Mouse (Mus musculus) embryonic facial prominence, embryonic 13.5 days (tissue): ENCODE measurements around the gene Ttc8. TPM values are rescaled to one million over a fixed set of nuclear protein-coding genes. Genes with fewer than 3 reads are reported as not detected.

Experiments
- ATAC-seq: fragments of 200-750 bp; cut with Nextera tagmentation; 2 replicates; pipeline ENCODE4 v1.8.0; 2017; ENCODE audit warnings: low read depth; ENCODE audit not compliant: insufficient number of reproducible peaks, insufficient read depth, low FRiP score, low TSS enrichment
- H3K27ac ChIP-seq: fragments of 300-500 bp; sonication (generic); 2 replicates; pipeline ENCODE4 v1.5.1; 2015; ENCODE audit warnings: moderate library complexity, mild to moderate bottlenecking, inconsistent platforms
- H3K27me3 ChIP-seq: fragments of 300-500 bp; sonication (generic); 2 replicates; pipeline ENCODE4 v1.6.1; 2015; ENCODE audit warnings: mild to moderate bottlenecking, inconsistent platforms
- H3K36me3 ChIP-seq: fragments of 300-500 bp; sonication (generic); 2 replicates; pipeline ENCODE4 v1.6.1; 2015; ENCODE audit warnings: mild to moderate bottlenecking, inconsistent platforms
- H3K4me1 ChIP-seq: fragments of 300-500 bp; sonication (generic); 2 replicates; pipeline ENCODE4 v1.6.1; 2015; ENCODE audit warnings: inconsistent platforms
- H3K4me2 ChIP-seq: fragments of 300-500 bp; sonication (generic); 2 replicates; pipeline ENCODE4 v1.6.1; 2015; ENCODE audit warnings: moderate library complexity, mild to moderate bottlenecking, inconsistent platforms
- H3K4me3 ChIP-seq: fragments of 300-500 bp; sonication (generic); 2 replicates; pipeline ENCODE4 v1.5.1; 2015; ENCODE audit warnings: mild to moderate bottlenecking, inconsistent platforms
- H3K9ac ChIP-seq: fragments of 300-500 bp; sonication (generic); 2 replicates; pipeline ENCODE4 v1.6.1; 2015; ENCODE audit warnings: mild to moderate bottlenecking, inconsistent platforms
- H3K9me3 ChIP-seq: fragments of 300-500 bp; sonication (generic); 2 replicates; pipeline ENCODE4 v1.6.1; 2016; ENCODE audit warnings: inconsistent platforms
- WGBS: fragments of 180-500 bp; shearing (Covaris S2); methylation state at CpG from one replicate; pipeline ENCODE4 v1.1.7; 2015; ENCODE audit warnings: mixed read lengths; 5-methylcytosine and 5-hydroxymethylcytosine counted together
- polyA plus RNA-seq: library from polyadenylated mRNA; unstranded; fragments of >200 nt; fragmentation: Nextera tagmentation; extraction: Ambion mirVana; gene quantifications from 2 replicates; pipeline ENCODE4 v1.2.1, GENCODE M21; 2015

Ttc8 gene
- polyA plus RNA-seq, 1 experiment from 2014 or later, result 37.6 TPM

- Histone ChIP-seq H3K27ac (no peak overlapping the region), H3K4me3 (no peak overlapping the region), H3K9ac (no peak overlapping the region), H3K4me2 (no peak overlapping the region), H3K27me3 (no peaks in the 10 kb centered on the region), H3K36me3 (peaks cover 31% of the 10 kb centered on the region), H3K9me3 (no peaks in the 10 kb centered on the region), H3K4me1 (no peaks in the 10 kb centered on the region)
- no peak for ATAC-seq
- WGBS, result 82% methylated on average over 12 of the region's 12 CpGs
These were observed 53.9 kb downstream of the Ttc8 start for GRCm38 (mm10) chr12:98974157-98974804.

- peaks cover 48% of the 10 kb centered on the region for H3K36me3 ChIP-seq
- H3K4me3 ChIP-seq, result no peak overlapping the region
- H3K27ac ChIP-seq, result no peak overlapping the region
- no peak for ATAC-seq
- H3K9ac ChIP-seq, result no peak overlapping the region
- no peaks in the 10 kb centered on the region for H3K27me3 ChIP-seq
- no peaks in the 10 kb centered on the region for H3K4me1 ChIP-seq
- H3K4me2 ChIP-seq, result no peak overlapping the region
- H3K9me3 ChIP-seq, result no peaks in the 10 kb centered on the region
- WGBS, result 89% methylated on average over 3 of the region's 3 CpGs
These were observed 60.7 kb downstream of the Ttc8 start for GRCm38 (mm10) chr12:98981081-98981480.

DNA sequence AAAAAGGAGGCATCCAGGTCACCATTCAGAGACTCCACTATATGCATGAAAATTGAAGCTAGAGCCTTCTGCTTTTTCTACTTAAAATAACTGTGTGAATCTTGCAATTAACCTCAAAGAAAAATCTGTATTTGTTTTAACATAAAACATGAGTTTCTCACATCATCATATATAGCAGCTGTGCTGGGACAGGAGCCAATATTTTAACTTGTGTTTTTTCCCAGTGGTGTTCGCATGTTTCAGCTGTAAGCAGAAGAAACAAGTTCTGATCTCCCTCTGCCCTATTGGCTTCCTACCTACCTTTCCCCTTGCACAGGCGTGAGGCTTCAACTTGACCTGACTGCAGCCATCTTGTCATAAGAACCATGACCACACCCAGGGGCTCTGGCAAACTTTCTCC, 64.4 kb downstream of the Ttc8 start:
- Histone ChIP-seq H3K36me3 (peaks cover 13% of the 10 kb centered on the region), H3K9me3 (no peaks in the 10 kb centered on the region), H3K4me2 (no peak overlapping the region), H3K4me1 (no peaks in the 10 kb centered on the region), H3K9ac (no peak overlapping the region), H3K4me3 (no peak overlapping the region), H3K27me3 (no peaks in the 10 kb centered on the region), H3K27ac (no peak overlapping the region)
- WGBS, result 85% methylated on average over 2 of the region's 2 CpGs
- ATAC-seq, result no peak

GRCm38 (mm10) chr12:98991076-98991829, 70.9 kb downstream of the Ttc8 start:
- H3K36me3 ChIP-seq, result no peaks in the 10 kb centered on the region
- 70% methylated on average over 2 of the region's 2 CpGs for WGBS
- no peaks in the 10 kb centered on the region for H3K9me3 ChIP-seq
- H3K27me3 ChIP-seq, result no peaks in the 10 kb centered on the region
- no peak overlapping the region for H3K4me2 ChIP-seq
- no peak for ATAC-seq
- H3K9ac ChIP-seq, result no peak overlapping the region
- no peak overlapping the region for H3K4me3 ChIP-seq
- no peak overlapping the region for H3K27ac ChIP-seq
- H3K4me1 ChIP-seq, result no peaks in the 10 kb centered on the region

DNA sequence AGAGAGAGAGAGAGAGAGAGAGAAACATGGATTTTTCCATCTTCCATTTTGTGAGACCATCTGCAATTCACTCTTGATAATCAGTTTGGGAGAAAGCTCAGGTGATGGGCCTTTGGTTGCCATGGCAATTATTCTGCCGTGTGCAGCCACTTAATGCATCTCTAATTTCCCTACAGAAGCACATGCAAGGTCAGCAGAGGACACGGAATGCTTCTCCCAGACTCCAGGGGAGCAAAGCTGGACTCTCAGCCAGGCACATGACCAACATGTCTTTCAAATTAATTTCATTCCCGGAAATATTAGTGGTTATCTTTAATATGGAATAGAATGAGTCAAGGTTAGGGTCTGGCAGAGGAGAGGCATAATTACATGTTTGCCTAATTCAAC, 71.4 kb downstream of the Ttc8 start:
- H3K36me3 ChIP-seq, result no peaks in the 10 kb centered on the region
- no peak overlapping the region for H3K9ac ChIP-seq
- H3K4me1 ChIP-seq, result no peaks in the 10 kb centered on the region
- H3K4me3 ChIP-seq, result no peak overlapping the region
- ATAC-seq, result no peak
- WGBS, result 75% methylated on average over 3 of the region's 3 CpGs
- H3K27me3 ChIP-seq, result no peaks in the 10 kb centered on the region
- no peaks in the 10 kb centered on the region for H3K9me3 ChIP-seq
- no peak overlapping the region for H3K27ac ChIP-seq
- no peak overlapping the region for H3K4me2 ChIP-seq

GRCm38 (mm10) chr12:98993736-98994135, 73.4 kb downstream of the Ttc8 start:
- WGBS, result 81% methylated on average over 2 of the region's 2 CpGs
- no peak for ATAC-seq
- Histone ChIP-seq H3K4me2 (no peak overlapping the region), H3K9ac (no peak overlapping the region), H3K9me3 (no peaks in the 10 kb centered on the region), H3K27ac (no peak overlapping the region), H3K4me1 (no peaks in the 10 kb centered on the region), H3K27me3 (no peaks in the 10 kb centered on the region), H3K36me3 (no peaks in the 10 kb centered on the region), H3K4me3 (no peak overlapping the region)

DNA sequence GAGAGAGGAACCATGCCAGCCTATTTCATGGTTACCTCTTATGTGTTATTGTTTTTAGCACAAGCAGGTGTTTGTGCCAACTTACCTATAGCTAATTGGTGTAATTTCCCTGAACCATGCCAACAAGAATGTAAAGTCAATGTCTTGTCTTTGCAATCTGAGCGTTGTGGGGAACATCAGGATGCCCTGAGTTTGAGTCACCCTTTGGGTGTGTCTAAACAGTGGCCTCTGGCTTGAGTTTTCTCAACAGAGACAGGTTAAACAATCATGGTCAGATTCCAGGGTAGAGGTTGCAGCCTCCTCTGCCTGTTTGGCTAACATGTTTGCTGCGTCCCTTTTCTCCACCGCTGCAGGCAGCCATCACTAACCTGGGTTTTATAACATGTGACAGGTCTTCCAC, 74.0 kb downstream of the Ttc8 start:
- no peak overlapping the region for H3K4me3 ChIP-seq
- H3K27me3 ChIP-seq, result no peaks in the 10 kb centered on the region
- no peak overlapping the region for H3K9ac ChIP-seq
- H3K9me3 ChIP-seq, result no peaks in the 10 kb centered on the region
- H3K4me1 ChIP-seq, result no peaks in the 10 kb centered on the region
- no peaks in the 10 kb centered on the region for H3K36me3 ChIP-seq
- 64% methylated on average over 3 of the region's 3 CpGs for WGBS
- H3K27ac ChIP-seq, result no peak overlapping the region
- no peak overlapping the region for H3K4me2 ChIP-seq
- no peak for ATAC-seq

- 86% methylated on average over 1 of the region's 1 CpGs for WGBS
- no peak for ATAC-seq
These were observed 75.5 kb downstream of the Ttc8 start for GRCm38 (mm10) chr12:98995881-98996280.

GRCm38 (mm10) chr12:98996581-98996988, 76.2 kb downstream of the Ttc8 start:
- ATAC-seq, result no peak
- Histone ChIP-seq H3K4me3 (no peak overlapping the region), H3K27me3 (no peaks in the 10 kb centered on the region), H3K9me3 (no peaks in the 10 kb centered on the region), H3K4me1 (no peaks in the 10 kb centered on the region), H3K27ac (no peak overlapping the region), H3K4me2 (no peak overlapping the region), H3K36me3 (no peaks in the 10 kb centered on the region), H3K9ac (no peak overlapping the region)
- WGBS, result 30% methylated on average over 6 of the region's 6 CpGs

More at GRCm38 (mm10) chr12:98995881-98996280, 75.5 kb downstream of the Ttc8 start:
- Histone ChIP-seq H3K27me3 (no peaks in the 10 kb centered on the region), H3K27ac (no peak overlapping the region), H3K4me3 (no peak overlapping the region), H3K4me2 (no peak overlapping the region), H3K36me3 (no peaks in the 10 kb centered on the region), H3K9me3 (no peaks in the 10 kb centered on the region), H3K9ac (no peak overlapping the region), H3K4me1 (no peaks in the 10 kb centered on the region)

GRCm38 (mm10) chr12:98997046-98997445, 76.7 kb downstream of the Ttc8 start:
- H3K4me2 ChIP-seq, result no peak overlapping the region
- no peak for ATAC-seq
- no peaks in the 10 kb centered on the region for H3K9me3 ChIP-seq
- no peak overlapping the region for H3K9ac ChIP-seq
- no peak overlapping the region for H3K4me3 ChIP-seq
- 82% methylated on average over 5 of the region's 5 CpGs for WGBS
- no peaks in the 10 kb centered on the region for H3K27me3 ChIP-seq
- H3K36me3 ChIP-seq, result no peaks in the 10 kb centered on the region
- H3K4me1 ChIP-seq, result no peaks in the 10 kb centered on the region
- no peak overlapping the region for H3K27ac ChIP-seq

DNA sequence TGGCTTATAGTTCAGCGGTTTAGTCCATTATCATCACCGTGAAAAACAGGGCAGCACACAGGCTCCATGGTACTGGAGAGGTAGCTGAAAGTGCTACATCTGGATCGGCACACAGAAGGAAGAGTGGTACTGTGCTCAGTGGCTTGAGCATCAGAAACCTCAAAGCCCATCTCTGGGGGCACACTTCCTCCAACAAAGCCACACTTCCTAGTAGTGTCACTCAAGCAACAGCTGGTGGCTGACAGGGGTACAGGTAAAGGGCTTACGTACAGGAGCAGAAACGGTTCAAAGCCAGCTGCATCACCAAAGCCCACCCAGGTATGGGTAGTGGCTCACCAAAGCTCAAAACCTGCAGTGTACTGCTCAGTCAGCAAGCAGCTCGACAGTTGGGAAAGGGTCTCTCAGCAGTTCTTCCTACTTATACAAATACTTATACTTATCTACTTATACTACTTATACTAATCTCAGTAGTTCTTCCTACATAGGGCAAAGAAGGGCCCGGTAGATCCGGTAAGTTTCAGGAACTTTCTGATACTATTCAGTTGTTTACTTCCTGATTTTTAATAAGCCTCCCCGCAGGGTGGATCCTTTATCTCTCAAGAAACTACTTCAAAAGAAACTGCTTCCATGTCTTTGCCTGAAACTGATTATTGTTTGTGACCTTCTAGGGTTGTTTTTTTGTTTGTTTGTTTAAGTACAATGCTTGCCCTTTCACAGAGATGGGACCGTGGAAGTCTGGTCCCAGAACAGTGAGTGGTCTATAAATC, 78.5 kb downstream of the Ttc8 start:
- ATAC-seq, result no peak
- Histone ChIP-seq H3K4me1 (peaks cover 8% of the 10 kb centered on the region), H3K4me2 (no peak overlapping the region), H3K27me3 (no peaks in the 10 kb centered on the region), H3K4me3 (no peak overlapping the region), H3K36me3 (no peaks in the 10 kb centered on the region), H3K9me3 (no peaks in the 10 kb centered on the region), H3K27ac (no peak overlapping the region), H3K9ac (no peak overlapping the region)
- WGBS, result 89% methylated on average over 10 of the region's 10 CpGs

DNA sequence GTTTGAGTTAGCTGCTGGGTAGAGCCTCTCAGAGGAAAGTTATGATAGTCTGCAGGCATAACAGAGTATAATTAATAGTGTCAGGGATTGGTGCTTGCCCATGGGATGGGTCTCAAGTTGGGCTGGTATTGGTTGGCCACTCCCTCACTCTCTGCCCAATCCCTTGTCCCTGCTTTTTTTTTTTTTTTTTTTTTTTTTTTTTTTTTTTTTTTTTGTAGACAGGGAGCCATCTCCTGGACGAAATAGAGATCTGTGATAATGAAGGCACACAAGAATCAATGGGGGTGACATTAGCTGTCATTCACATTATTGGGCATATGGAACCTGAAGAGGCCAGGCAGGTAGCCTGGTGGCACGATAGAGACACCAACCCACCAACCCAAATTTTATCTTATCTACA, 79.9 kb downstream of the Ttc8 start:
- Histone ChIP-seq H3K4me2 (no peak overlapping the region), H3K9ac (no peak overlapping the region), H3K9me3 (no peaks in the 10 kb centered on the region), H3K4me3 (no peak overlapping the region), H3K27me3 (no peaks in the 10 kb centered on the region), H3K4me1 (peaks cover 8% of the 10 kb centered on the region), H3K27ac (no peak overlapping the region), H3K36me3 (no peaks in the 10 kb centered on the region)
- ATAC-seq, result no peak
- 74% methylated on average over 2 of the region's 2 CpGs for WGBS
